In genomic region chr9:10645045-10645830, GRCm38 (mm10) we compare ENCODE assay signal across 11 mouse cellular contexts.
DNase-seq lines count a peak whose midpoint lies in the region.
"Had no signal": no experiment of that assay in that cellular context is flagged by ENCODE, and none has a peak within 500 bp of the region (broad histone marks: within the 10 kb centered on the region; RNA-seq: fewer than 3 reads in every experiment).

No protein-coding gene starts in this region.

- intact Hi-C loops in heart, postnatal 25 days (cut with DNase I): no loop called here

- peak; percentile 79 to 82 for DNase-seq in cerebellum, postnatal 10 days
- no peak for DNase-seq in cerebellum, adult 9-11 months
- peak; percentile 37 to 41 for DNase-seq in layer of hippocampus, postnatal 10 days (ENCODE audit: low spot score in 2 of 2)
- DNase-seq in layer of hippocampus, adult 9-10 months (ENCODE audit: low spot score): no peak
- DNase-seq in adrenal gland, postnatal 25 days: peak; percentile 7
- peak; percentile 2 for DNase-seq in heart, postnatal 25 days (ENCODE audit: low spot score)
- DNase-seq in lung, postnatal 25 days (ENCODE audit: low spot score): no peak
- no peak for DNase-seq in left cerebral cortex, adult 11 months (ENCODE audit: low spot score)
- DNase-seq: gastrocnemius, adult 2 months; kidney, adult 18-20 months; lung, postnatal 36 days had no signal

Comparison
In these comparisons a context has a peak if more than half of its experiments do, and no peak if none do; other contexts are left out.
1. DNase-seq: peak in cerebellum, postnatal 10 days (2 of 2), layer of hippocampus, postnatal 10 days (2 of 2), adrenal gland, postnatal 25 days (single experiment) and heart, postnatal 25 days (single experiment); none in cerebellum, adult 9-11 months (single experiment), layer of hippocampus, adult 9-10 months (single experiment), lung, postnatal 25 days (single experiment) and left cerebral cortex, adult 11 months (single experiment).